Mouse (Mus musculus) thymus, adult 2 months (tissue): ENCODE data around the gene Rsrc1.

Experiments
- CTCF ChIP-seq: fragments of 200-500 bp; IDR thresholded peaks from 2 replicates; pipeline ENCODE4 v1.5.1; 2012; ENCODE audit warnings: mild to moderate bottlenecking, control low read depth, low read length, moderate library complexity, borderline replicate concordance; ENCODE audit not compliant: control insufficient read depth, poor library complexity, insufficient read depth; ENCODE audit errors: extremely low read depth
- POLR2A ChIP-seq: fragments of 200-500 bp; IDR thresholded peaks from 2 replicates; pipeline ENCODE4 v1.6.1; 2012; ENCODE audit warnings: mild to moderate bottlenecking, low read length, control low read depth, moderate library complexity; ENCODE audit not compliant: control insufficient read depth, poor library complexity, insufficient read depth; ENCODE audit errors: extremely low read depth

DNA sequence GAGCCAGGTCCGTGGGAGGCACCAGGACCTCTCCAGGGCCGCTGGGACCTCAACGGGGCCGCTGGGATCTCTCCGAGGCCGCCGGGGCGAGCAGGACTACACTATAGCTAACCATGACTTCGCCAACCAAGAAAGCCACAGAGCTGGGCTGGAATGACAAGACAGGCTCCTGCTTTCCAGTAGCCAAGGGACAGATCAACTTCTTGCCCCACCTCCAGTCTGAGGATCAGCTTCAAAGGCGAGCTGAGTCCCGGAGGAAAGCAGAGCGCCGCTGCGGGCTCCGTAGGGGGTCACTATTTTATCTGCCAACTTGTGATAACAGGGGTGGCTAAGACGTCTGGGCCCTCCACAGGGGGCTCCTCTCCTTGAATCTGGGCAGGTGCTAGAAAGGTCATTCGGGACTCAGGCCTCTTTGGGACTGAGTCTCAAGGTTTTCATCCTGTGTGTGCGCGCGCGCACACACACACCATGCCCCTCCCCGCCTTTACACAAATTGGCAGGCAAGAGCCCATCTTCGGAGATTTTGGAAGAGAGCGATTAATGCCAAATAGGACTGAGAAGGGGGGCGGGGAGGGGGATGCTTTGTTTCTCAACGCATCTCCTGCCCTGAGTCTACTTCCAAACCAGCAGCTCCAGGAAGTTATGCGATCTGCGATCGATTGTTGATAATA, 10.4 kb upstream of the Rsrc1 start:
- TF ChIP-seq CTCF (no peak), POLR2A (no peak)
